Mouse (Mus musculus): ENCODE measurements around the gene Sh2d2a.

DNA sequence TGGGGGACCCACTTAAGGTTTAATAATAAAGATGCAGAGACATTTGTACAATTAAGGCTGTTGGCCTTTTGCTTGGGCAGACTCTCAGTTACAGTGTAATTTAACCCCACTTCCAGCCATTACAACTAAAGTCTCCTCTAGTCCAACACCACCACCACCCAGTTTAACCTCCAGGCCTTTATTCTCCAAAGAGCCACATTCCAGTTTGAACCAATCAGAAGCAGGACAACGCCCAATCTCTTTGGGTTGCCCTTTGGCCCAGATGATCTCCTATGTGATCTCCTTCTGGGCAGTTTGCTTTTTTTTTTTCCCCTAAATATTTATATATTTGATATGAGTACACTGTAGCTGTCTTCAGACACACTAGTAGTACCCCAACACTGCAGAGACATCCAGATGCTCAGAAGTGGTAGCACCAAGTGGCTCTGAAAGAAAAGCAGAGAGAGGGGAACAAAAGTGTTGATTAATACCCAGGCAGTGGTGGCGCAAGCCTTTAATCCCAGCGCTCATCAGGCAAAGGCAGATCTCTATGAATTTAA is 46.9 kb downstream of the Sh2d2a start:
- TF ChIP-seq CTCF (IDR thresholded peaks at IDR 0.05; ENCODE audit: low read depth, low read length) (no peak), GATA1 (IDR thresholded peaks at IDR 0.05; ENCODE audit: borderline replicate concordance, low read length) (no peak), TAL1 (conservative IDR thresholded peaks at IDR 0.05; ENCODE audit: low read depth, low read length) (no peak)
